Mouse (Mus musculus) MEL (cell line): ENCODE data around the gene Frmd4b. TPM values are rescaled to one million over a fixed set of nuclear protein-coding genes. Genes with fewer than 3 reads are reported as not detected.

Source experiments
- DNase-seq: peaks from one replicate; pipeline ENCODE4 v3.0.0; 2011; ENCODE audit warnings: low read depth, low spot score
- H3K27ac ChIP-seq: 2 replicates; pipeline ENCODE4 v1.5.1; 2012; ENCODE audit warnings: low read depth, mild to moderate bottlenecking, control low read depth, low read length, moderate library complexity; ENCODE audit not compliant: control insufficient read depth
- H3K27me3 ChIP-seq, 2 experiments: fragments of 150-350 bp in 1 of 2; sonication (generic) in 1 of 2; 2 replicates each; pipeline ENCODE4 v1.6.1; 2012; ENCODE audit warnings: low read length in 2 of 2, mild to moderate bottlenecking in 2 of 2, improper control_type of control experiment in 1 of 2, moderate library complexity in 1 of 2; ENCODE audit not compliant: insufficient read depth in 2 of 2, control insufficient read depth in 1 of 2
- H3K36me3 ChIP-seq, 2 experiments: 2 replicates each; pipeline ENCODE4 v1.6.1; 2012 to 2014; ENCODE audit warnings: low read length in 2 of 2, improper control_type of control experiment in 1 of 2, inconsistent platforms in 1 of 2, mild to moderate bottlenecking in 1 of 2; ENCODE audit not compliant: insufficient read depth in 2 of 2, control insufficient read depth in 1 of 2
- H3K4me1 ChIP-seq, 2 experiments: fragments of 150-350 bp in 1 of 2; sonication (generic) in 1 of 2; 2 replicates each; pipeline ENCODE4 v1.6.1; 2012; ENCODE audit warnings: low read length in 2 of 2, improper control_type of control experiment in 1 of 2, mild to moderate bottlenecking in 1 of 2; ENCODE audit not compliant: insufficient read depth in 2 of 2, control insufficient read depth in 1 of 2
- H3K4me3 ChIP-seq, 2 experiments: fragments of 150-350 bp in 1 of 2; sonication (generic) in 1 of 2; 2 replicates each; pipeline ENCODE4 v1.5.1; 2012; ENCODE audit warnings: low read depth in 2 of 2, low read length in 2 of 2, mild to moderate bottlenecking in 2 of 2, moderate library complexity in 2 of 2, control low read depth in 1 of 2, improper control_type of control experiment in 1 of 2; ENCODE audit not compliant: control insufficient read depth in 1 of 2, insufficient read depth in 1 of 2
- H3K79me2 ChIP-seq: 2 replicates; pipeline ENCODE4 v1.6.1; 2012; ENCODE audit warnings: mild to moderate bottlenecking, low read length, moderate library complexity; ENCODE audit not compliant: control insufficient read depth, poor library complexity, insufficient read depth
- H3K9ac ChIP-seq: 2 replicates; pipeline ENCODE4 v1.6.1; 2012; ENCODE audit warnings: low read depth, mild to moderate bottlenecking, control low read depth, low read length, moderate library complexity; ENCODE audit not compliant: control insufficient read depth, poor library complexity, severe bottlenecking
- H3K9me3 ChIP-seq: fragments of 150-350 bp; sonication (generic); replicated peaks from 2 replicates; pipeline ENCODE4 v1.6.1; 2012; ENCODE audit warnings: mild to moderate bottlenecking, low read length, improper control_type of control experiment, moderate library complexity; ENCODE audit not compliant: insufficient read depth
- CHD1 ChIP-seq: IDR thresholded peaks from 2 replicates; pipeline ENCODE4 v1.6.1; 2012; ENCODE audit warnings: low read depth, mild to moderate bottlenecking, inconsistent platforms, low read length, improper control_type of control experiment
- GABPA ChIP-seq: IDR thresholded peaks from 2 replicates; pipeline ENCODE4 v1.6.1; 2012; ENCODE audit warnings: low read depth, mild to moderate bottlenecking, inconsistent platforms, low read length, improper control_type of control experiment, moderate library complexity
- GATA1 ChIP-seq: IDR thresholded peaks from 2 replicates; pipeline ENCODE4 v1.6.1; 2011; ENCODE audit warnings: low read depth, low read length, improper control_type of control experiment
- KAT2A ChIP-seq: conservative IDR thresholded peaks from 2 replicates; pipeline ENCODE4 v1.6.1; 2012; ENCODE audit warnings: low read depth, low read length, improper control_type of control experiment, inconsistent platforms
- MEF2A ChIP-seq: IDR thresholded peaks from 2 replicates; pipeline ENCODE4 v1.6.1; 2014; ENCODE audit warnings: low read depth, mild to moderate bottlenecking, inconsistent platforms, low read length, improper control_type of control experiment; ENCODE audit not compliant: poor library complexity, insufficient replicate concordance, severe bottlenecking; ENCODE audit errors: extremely low read depth
- MYB ChIP-seq: IDR thresholded peaks from 2 replicates; pipeline ENCODE4 v1.6.1; 2011; ENCODE audit warnings: mild to moderate bottlenecking, low read depth, low read length, improper control_type of control experiment
- MYC ChIP-seq: IDR thresholded peaks from 2 replicates; pipeline ENCODE4 v1.6.1; 2011; ENCODE audit warnings: low read depth, mild to moderate bottlenecking, low read length, improper control_type of control experiment, moderate library complexity
- NRF1 ChIP-seq: IDR thresholded peaks from 2 replicates; pipeline ENCODE4 v1.6.1; 2014; ENCODE audit warnings: low read depth, mild to moderate bottlenecking, inconsistent platforms, low read length, improper control_type of control experiment, moderate library complexity; ENCODE audit not compliant: poor library complexity, insufficient read depth, severe bottlenecking
- POLR2A ChIP-seq, 2 experiments: IDR thresholded peaks; 2 replicates each; pipeline ENCODE4 v1.6.1; 2011 to 2012; ENCODE audit warnings: low read length in 2 of 2, mild to moderate bottlenecking in 2 of 2, control low read depth in 1 of 2, improper control_type of control experiment in 1 of 2, low read depth in 1 of 2, moderate library complexity in 1 of 2; ENCODE audit not compliant: control insufficient read depth in 1 of 2, insufficient read depth in 1 of 2, poor library complexity in 1 of 2
- POLR2AphosphoS2 ChIP-seq: IDR thresholded peaks from 2 replicates; pipeline ENCODE4 v1.6.1; 2011; ENCODE audit warnings: low read length, improper control_type of control experiment
- POLR2AphosphoS5 ChIP-seq: IDR thresholded peaks from 2 replicates; pipeline ENCODE4 v1.6.1; 2012; ENCODE audit warnings: low read depth, borderline replicate concordance, mild to moderate bottlenecking, inconsistent platforms, low read length, moderate library complexity, mixed read lengths
- TAL1 ChIP-seq: IDR thresholded peaks from 2 replicates; pipeline ENCODE4 v1.6.1; 2012; ENCODE audit warnings: mild to moderate bottlenecking, inconsistent platforms, low read length, moderate library complexity, mixed read lengths
- TBP ChIP-seq: IDR thresholded peaks from 2 replicates; pipeline ENCODE4 v1.8.0; 2011; ENCODE audit warnings: low read depth, low read length, improper control_type of control experiment
- TCF12 ChIP-seq: IDR thresholded peaks from 2 replicates; pipeline ENCODE4 v1.6.1; 2014; ENCODE audit warnings: low read depth, mild to moderate bottlenecking, inconsistent platforms, low read length, improper control_type of control experiment, moderate library complexity
- USF1 ChIP-seq: IDR thresholded peaks from 2 replicates; pipeline ENCODE4 v1.6.1; 2014; ENCODE audit warnings: low read depth, mild to moderate bottlenecking, inconsistent platforms, low read length, improper control_type of control experiment, moderate library complexity
- ZMIZ1 ChIP-seq: IDR thresholded peaks from 2 replicates; pipeline ENCODE4 v1.6.1; 2012; ENCODE audit warnings: low read depth, mild to moderate bottlenecking, inconsistent platforms, low read length, improper control_type of control experiment, moderate library complexity
- polyA plus RNA-seq, 2 experiments: library from polyadenylated mRNA; stranded (reverse) in 1 of 2; unstranded in 1 of 2; fragments of >175 nt in 1 of 2; fragments of >200 nt in 1 of 2; gene quantifications; 2 replicates each; pipeline versions ENCODE4 v1.2.1 to v1.2.4; 2012; ENCODE audit warnings: low replicate concordance in 2 of 2, low read depth in 1 of 2; ENCODE audit not compliant: insufficient read length in 2 of 2, insufficient read depth in 1 of 2, missing spikeins in 1 of 2
- total RNA-seq: library from RNA; depleted of rRNA; stranded (reverse); fragments of 300-350 nt; gene quantifications from 2 replicates; pipeline ENCODE4 v1.2.3, GENCODE M21; 2012

Gene Frmd4b
- total and polyA plus RNA-seq, 3 experiments = 0.18 TPM; not detected in 2

DNA sequence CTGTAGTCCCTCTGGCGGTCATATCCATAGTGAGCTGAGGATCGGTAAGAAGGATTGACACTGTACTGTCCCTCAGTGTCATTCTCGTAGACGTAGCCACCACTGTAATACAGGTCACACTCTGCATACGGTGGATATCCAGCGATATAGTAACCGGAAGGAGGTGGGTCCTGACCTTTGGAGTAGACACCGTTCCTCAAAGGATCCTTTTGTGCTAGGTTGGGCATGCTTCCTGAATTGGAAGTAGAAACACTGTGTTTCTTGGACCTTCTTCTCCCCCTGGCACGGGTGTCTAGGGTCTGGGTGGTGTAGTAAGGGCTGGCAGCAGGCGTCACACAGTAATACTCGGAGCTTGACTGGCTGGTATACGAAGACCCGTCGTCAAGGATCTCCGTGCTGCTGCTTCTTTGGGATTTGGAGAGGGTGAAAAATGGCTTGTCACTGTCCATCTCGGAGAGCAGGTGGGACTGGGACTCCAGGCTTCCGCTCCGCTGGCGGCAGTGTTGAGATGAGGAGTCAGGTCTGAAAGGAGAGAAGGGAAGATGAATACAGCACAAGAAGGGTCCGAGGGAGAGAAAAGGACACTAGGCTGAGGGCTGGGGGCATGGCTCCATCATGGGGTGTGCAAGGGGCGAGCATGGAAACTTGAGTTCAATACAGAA lies 321.3 kb downstream of the Frmd4b start:
- H3K27ac ChIP-seq = no peak overlapping the region
- no peak for TF ChIP-seq CHD1
- no peak for TF ChIP-seq GABPA
- no peak for TF ChIP-seq NRF1
- TF ChIP-seq POLR2AphosphoS2 = no peak
- TF ChIP-seq MYC = no peak
- no peak overlapping the region for H3K4me3 ChIP-seq
- no peak for DNase-seq
- H3K9ac ChIP-seq = no peak overlapping the region
- H3K9me3 ChIP-seq = no peaks in the 10 kb centered on the region
- H3K4me1 ChIP-seq = no peaks in the 10 kb centered on the region
- H3K79me2 ChIP-seq = no peaks in the 10 kb centered on the region
- no peaks in the 10 kb centered on the region for H3K36me3 ChIP-seq
- no peaks in the 10 kb centered on the region; a peak in 1 of 4 replicates for H3K27me3 ChIP-seq

DNA sequence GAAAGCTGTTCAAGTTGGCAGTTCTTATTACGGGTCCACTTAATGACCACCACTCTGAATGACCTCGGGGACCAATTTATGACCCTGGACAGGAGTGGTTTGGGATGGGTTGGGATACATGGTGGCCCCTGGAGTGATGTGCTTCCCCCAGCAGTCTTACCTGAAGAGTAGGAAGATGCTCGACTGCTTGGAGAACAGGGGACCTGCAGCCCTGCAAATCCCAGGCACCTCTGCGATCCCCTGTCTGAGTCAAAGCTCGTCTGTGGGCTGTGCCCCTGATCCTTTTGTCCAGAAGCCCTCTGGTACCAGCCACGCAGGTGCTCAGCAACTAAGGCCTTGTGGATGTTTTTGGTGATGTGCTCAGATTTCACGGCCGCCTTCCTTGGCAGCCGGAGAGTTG lies 321.9 kb downstream of the Frmd4b start:
- Histone ChIP-seq H3K4me1 (no peaks in the 10 kb centered on the region), H3K27me3 (no peaks in the 10 kb centered on the region; a peak in 1 of 4 replicates), H3K4me3 (no peak overlapping the region), H3K27ac (no peak overlapping the region), H3K9me3 (no peaks in the 10 kb centered on the region), H3K36me3 (no peaks in the 10 kb centered on the region), H3K9ac (no peak overlapping the region), H3K79me2 (no peaks in the 10 kb centered on the region)
- no peak for DNase-seq
- TF ChIP-seq MEF2A (no peak), POLR2A (IDR thresholded peaks at IDR 0.05; ENCODE audit: control insufficient read depth in 1 of 2, insufficient read depth in 1 of 2, low read depth in 1 of 2, low read length in 2 of 2, poor library complexity in 1 of 2) (no peak), MYB (no peak), TAL1 (no peak), ZMIZ1 (no peak), GATA1 (no peak), POLR2AphosphoS2 (no peak), TBP (no peak), KAT2A (no peak), POLR2AphosphoS5 (no peak), USF1 (no peak), NRF1 (no peak), TCF12 (no peak), CHD1 (no peak)
